Mouse (Mus musculus): ENCODE measurements around the gene Nol9.

- TF ChIP-seq CTCF (IDR thresholded peaks at IDR 0.05) (no peak), EP300 (IDR thresholded peaks at IDR 0.05) (no peak)
Measured at GRCm38 (mm10) chr4:152039831-152040310, 750 bp downstream of the Nol9 start.
